ENCODE assay signal across 9 mouse cellular contexts in the genomic region with DNA sequence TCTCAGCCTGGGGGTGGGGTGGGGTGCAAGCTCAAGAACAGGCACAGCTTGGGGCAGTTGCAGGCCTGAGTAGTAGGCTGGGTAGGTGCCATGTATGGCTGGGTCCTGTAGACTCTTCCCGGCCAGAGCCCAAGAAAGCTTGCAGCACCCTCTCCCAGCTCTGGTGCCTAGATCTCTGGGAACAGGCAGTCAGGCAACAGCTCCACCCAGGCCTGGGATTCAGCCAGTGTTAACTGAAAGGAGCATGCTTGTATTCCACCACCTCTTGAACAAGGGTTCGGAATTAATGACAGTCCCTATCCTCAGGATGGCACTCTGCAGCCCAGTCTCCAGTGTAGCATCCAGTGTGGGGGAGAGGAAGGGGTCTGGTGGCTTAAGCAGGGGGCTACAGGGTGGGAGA. TPM values are rescaled to one million over a fixed set of nuclear protein-coding genes. Genes with fewer than 3 reads are reported as not detected.
A peak's percentile ranks its signal among the peaks of the same experiment; 100 is the strongest.
DNase-seq lines count a peak whose midpoint lies in the region; ATAC-seq and TF ChIP-seq lines count a peak whose summit lies in the region.
"Had no signal": no experiment of that assay in that cellular context is flagged by ENCODE, and none has a peak within 500 bp of the region (broad histone marks: within the 10 kb centered on the region; RNA-seq: fewer than 3 reads in every experiment).

No protein-coding gene starts in this region.

- intact Hi-C loops in heart, postnatal 36 days (cut with DNase I): loop anchor here (2.0 to 5.0 kb wide), 2 partner anchors 19 to 116 kb away; no protein-coding TSS in a partner anchor

- peak overlapping the region; percentile 87 for H3K27ac ChIP-seq in kidney, postnatal 0 days
- peak overlapping the region; percentile 88 for H3K27ac ChIP-seq in embryonic facial prominence, embryonic 15.5 days (replicated peaks)
- H3K27ac ChIP-seq: liver, embryonic 15.5 days had no signal

- no peaks in the 10 kb centered on the region for H3K9me3 ChIP-seq in kidney, postnatal 0 days (replicated peaks; ENCODE audit: low read length)
- H3K9me3 ChIP-seq in embryonic facial prominence, embryonic 15.5 days (replicated peaks): no peaks in the 10 kb centered on the region
- H3K9me3 ChIP-seq: liver, embryonic 15.5 days had no signal

- no peak overlapping the region for H3K4me3 ChIP-seq in kidney, postnatal 0 days (replicated peaks; ENCODE audit: low read depth, low read length)
- H3K4me3 ChIP-seq in embryonic facial prominence, embryonic 15.5 days (replicated peaks): no peak overlapping the region
- H3K4me3 ChIP-seq: liver, embryonic 15.5 days had no signal

- peaks cover 29% of the 10 kb centered on the region for H3K4me1 ChIP-seq in kidney, postnatal 0 days (replicated peaks; ENCODE audit: insufficient read depth, low read length)
- H3K4me1 ChIP-seq in embryonic facial prominence, embryonic 15.5 days: peaks cover 49% of the 10 kb centered on the region

- H3K9ac ChIP-seq in kidney, postnatal 0 days (ENCODE audit: low read depth, low read length): no peak overlapping the region
- no peak overlapping the region for H3K9ac ChIP-seq in embryonic facial prominence, embryonic 15.5 days
- H3K9ac ChIP-seq: liver, embryonic 15.5 days had no signal

- no peak for TF ChIP-seq CTCF in kidney, postnatal 0 days (IDR thresholded peaks at IDR 0.05; ENCODE audit: low read depth)

- H3K36me3 ChIP-seq in kidney, postnatal 0 days (ENCODE audit: insufficient read depth, low read length): no peaks in the 10 kb centered on the region
- no peaks in the 10 kb centered on the region for H3K36me3 ChIP-seq in embryonic facial prominence, embryonic 15.5 days
- H3K36me3 ChIP-seq: liver, embryonic 15.5 days had no signal

- no peaks in the 10 kb centered on the region for H3K27me3 ChIP-seq in kidney, postnatal 0 days (ENCODE audit: insufficient read depth, low read length)
- no peaks in the 10 kb centered on the region for H3K27me3 ChIP-seq in embryonic facial prominence, embryonic 15.5 days
- H3K27me3 ChIP-seq: liver, embryonic 15.5 days had no signal

- H3K4me2 ChIP-seq in kidney, postnatal 0 days (ENCODE audit: low read length): no peak overlapping the region
- no peak overlapping the region for H3K4me2 ChIP-seq in embryonic facial prominence, embryonic 15.5 days (replicated peaks)
- H3K4me2 ChIP-seq: liver, embryonic 15.5 days had no signal

- DNase-seq in kidney, postnatal 0 days (ENCODE audit: low spot score): no peak
- DNase-seq in kidney, adult 18-20 months: no peak
- peak; percentile 63 to 68 for DNase-seq in heart, postnatal 36 days
- DNase-seq in lung, postnatal 10 days: peak; percentile 77
- no peak for DNase-seq in layer of hippocampus, postnatal 25 days (ENCODE audit: extremely low spot score in 1 of 2, low spot score in 1 of 2)
- no peak for DNase-seq in spleen, postnatal 4 days (ENCODE audit: low spot score in 2 of 2)
- DNase-seq in urinary bladder, adult 18-20 months (ENCODE audit: low spot score in 2 of 2): no peak

- 87% methylated on average over 2 of the region's 2 CpGs for WGBS in kidney, postnatal 0 days
- 69% methylated on average over 2 of the region's 2 CpGs for WGBS in embryonic facial prominence, embryonic 15.5 days

- no peak for ATAC-seq in kidney, postnatal 0 days (replicated peaks; ENCODE audit: low FRiP score, low read depth)
- no peak for ATAC-seq in embryonic facial prominence, embryonic 15.5 days (ENCODE audit: insufficient number of reproducible peaks, low FRiP score, low TSS enrichment, low read depth)

RNA-seq across cellular contexts. Expression of gene Inpp5a, which starts 20.7 kb away (rescaled TPM):
- 21.0 and 24.3 TPM in 2 replicates for polyA plus RNA-seq in kidney, postnatal 0 days (2015; fragmentation: Nextera tagmentation; extraction: Ambion mirVana)
- polyA plus RNA-seq in embryonic facial prominence, embryonic 15.5 days (2015; fragmentation: Nextera tagmentation; extraction: Ambion mirVana): 30.5 and 31.5 TPM in 2 replicates
- 100 to 1,000 TPM; 273 to 286 TPM for total RNA-seq in heart, postnatal 36 days (2021)
- total RNA-seq in layer of hippocampus, postnatal 25 days (2021): 10 to 100 TPM; 36.2 to 41.1 TPM

Comparison
In these comparisons a context has a peak if more than half of its experiments do, and no peak if none do; other contexts are left out.
1. DNase-seq: peak in heart, postnatal 36 days (2 of 2) and lung, postnatal 10 days (single experiment); none in kidney, postnatal 0 days (single experiment), kidney, adult 18-20 months (single experiment), layer of hippocampus, postnatal 25 days (0 of 2), spleen, postnatal 4 days (0 of 2) and urinary bladder, adult 18-20 months (0 of 2).
2. RNA of gene Inpp5a, which starts 20.7 kb away (total RNA-seq): 273 to 286 TPM in heart, postnatal 36 days; 36.2 to 41.1 TPM in layer of hippocampus, postnatal 25 days; every median in the first group is over 4 times any median in the second.